Mouse (Mus musculus): ENCODE results near the gene Map3k5.

The Map3k5 gene

DNA sequence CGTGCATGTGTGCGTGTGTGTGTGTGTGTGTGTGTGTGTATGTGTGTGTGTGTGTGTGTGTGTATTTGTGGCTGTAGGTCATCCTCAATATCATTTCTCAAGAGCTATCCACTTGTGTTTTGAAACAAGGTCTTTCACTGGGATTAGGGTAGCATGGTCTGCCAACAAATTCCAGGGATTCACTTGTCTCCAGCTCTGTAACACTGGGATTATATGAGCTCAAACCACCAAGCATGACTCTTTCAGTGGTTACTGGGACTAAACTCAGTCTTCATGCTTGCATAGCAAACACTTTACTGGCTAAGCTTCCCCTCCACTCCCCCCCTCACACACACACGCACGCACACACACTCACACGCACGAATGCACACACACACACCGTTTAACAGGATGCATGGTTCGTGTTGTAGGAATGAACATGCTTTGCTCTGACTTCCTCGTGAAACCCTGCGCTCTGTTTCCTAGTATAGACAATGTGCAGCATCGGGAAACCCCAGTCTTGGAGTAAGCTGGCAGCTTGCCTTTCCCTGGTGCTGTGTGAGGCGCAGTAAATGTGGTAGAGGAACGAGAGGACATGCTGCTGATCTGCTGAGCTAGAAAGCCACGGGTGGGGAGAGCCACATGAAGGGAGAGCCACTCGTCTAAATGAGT lies 126.2 kb downstream of the Map3k5 start:
- DNase-seq: peak; percentile 42

DNA sequence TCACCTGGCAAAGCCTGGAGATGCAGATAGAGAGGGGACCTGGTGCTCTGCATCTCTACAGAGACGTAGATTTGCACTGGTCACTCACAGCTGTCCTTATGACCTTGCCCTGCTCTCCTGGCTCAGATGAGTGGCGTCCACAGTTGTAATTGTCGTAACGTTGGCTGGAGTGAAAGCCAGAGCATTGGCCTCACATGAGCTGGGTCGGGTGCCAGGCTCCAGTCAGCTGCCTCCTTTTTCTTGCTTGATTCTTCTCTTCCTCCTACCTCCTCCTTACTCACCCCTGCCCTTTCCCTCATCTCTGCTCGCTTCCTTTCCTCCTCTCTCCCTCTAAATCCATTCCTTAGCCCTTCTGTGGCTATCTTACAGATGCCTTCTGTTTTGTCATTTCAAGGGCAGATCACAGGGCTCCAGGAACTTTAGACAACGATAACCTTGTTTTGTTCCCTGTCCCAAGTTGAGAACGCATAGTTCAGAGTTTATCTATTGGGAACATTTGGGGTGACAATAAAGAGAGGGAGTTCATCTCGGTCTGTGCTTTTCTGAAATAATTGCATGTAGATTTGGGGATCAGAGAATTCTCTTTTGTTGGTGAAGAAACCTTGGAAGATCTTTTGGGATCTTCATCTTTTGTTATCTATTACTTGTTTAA lies 130.4 kb downstream of the Map3k5 start:
- DNase-seq: no peak

GRCm38 (mm10) chr10:20066069-20066665 lies 131.9 kb downstream of the Map3k5 start:
- no peak for DNase-seq

GRCm38 (mm10) chr10:20069771-20070460 lies 135.6 kb downstream of the Map3k5 start:
- no peak for DNase-seq

GRCm38 (mm10) chr10:20070576-20071109 lies 136.4 kb downstream of the Map3k5 start:
- DNase-seq: no peak

- no peak for DNase-seq
Measured at GRCm38 (mm10) chr10:20071716-20072115, 137.4 kb downstream of the Map3k5 start.

GRCm38 (mm10) chr10:20073236-20073893 lies 139.1 kb downstream of the Map3k5 start:
- peak; percentile 55 for DNase-seq

- DNase-seq: no peak
Measured at GRCm38 (mm10) chr10:20076541-20077469, 142.5 kb downstream of the Map3k5 start.

DNA sequence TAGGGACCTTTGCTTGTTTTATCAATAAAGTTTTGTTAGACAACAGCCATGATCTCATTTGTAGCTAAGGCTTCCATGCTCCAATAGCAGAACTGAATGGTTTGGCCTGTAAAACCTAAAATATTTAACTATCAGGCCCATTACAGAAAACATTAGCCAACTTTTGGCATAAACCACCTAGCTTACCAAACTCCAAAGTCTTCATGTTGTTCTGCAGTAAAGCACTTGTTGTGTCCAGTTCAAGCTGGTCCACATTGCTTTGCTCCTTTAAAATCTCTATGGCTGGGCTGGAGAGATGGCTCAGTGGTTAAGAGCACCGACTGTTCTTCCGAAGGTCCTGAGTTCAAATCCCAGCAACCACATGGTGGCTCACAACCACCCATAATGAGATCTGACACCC lies 144.1 kb downstream of the Map3k5 start:
- DNase-seq: no peak

GRCm38 (mm10) chr10:20087841-20088240 lies 153.6 kb downstream of the Map3k5 start:
- no peak for DNase-seq

- DNase-seq: no peak
Measured at GRCm38 (mm10) chr10:20089026-20089425, 154.8 kb downstream of the Map3k5 start.

DNA sequence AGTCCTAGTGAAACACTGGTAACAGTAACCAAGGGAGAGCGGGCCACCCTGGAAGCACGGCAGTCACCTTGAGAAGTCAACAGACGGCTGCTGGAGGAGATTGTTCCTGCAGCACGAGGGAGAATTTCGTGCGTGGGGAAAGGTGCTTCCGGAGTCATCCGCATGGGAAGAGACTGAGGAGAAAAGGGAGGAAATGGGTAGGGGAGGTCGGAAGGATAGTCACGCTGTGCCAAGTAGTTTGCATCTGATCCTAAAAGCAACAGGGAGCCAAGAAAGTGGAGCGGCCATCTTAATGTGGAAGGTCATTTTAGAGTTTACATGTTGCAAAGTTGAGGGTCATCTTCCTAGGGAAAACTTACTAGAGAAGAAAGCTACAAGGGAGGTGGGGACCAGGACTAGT lies 155.9 kb downstream of the Map3k5 start:
- no peak for DNase-seq

DNA sequence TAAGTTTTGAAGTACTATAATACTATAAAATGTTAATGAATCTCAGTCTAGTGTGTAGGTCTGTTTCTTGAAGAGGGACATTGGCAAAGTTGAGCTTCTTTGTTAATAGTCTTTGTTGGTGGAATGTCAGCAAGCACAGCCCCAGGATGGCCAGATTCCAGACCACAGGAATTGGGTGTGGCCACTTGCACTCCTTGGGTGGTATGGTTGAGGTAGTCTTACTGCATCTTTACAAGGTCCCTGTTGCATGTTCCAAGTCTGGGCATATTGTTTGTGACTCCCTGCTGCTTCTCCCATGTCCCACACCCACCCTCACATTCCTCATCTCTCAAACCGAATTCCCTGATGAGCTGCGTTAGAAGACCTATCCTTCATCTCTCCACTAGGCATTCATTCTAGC lies 157.1 kb downstream of the Map3k5 start:
- no peak for DNase-seq

- no peak for DNase-seq
Measured at GRCm38 (mm10) chr10:20092371-20092770, 158.1 kb downstream of the Map3k5 start.

GRCm38 (mm10) chr10:20101456-20101855 lies 167.2 kb downstream of the Map3k5 start:
- no peak for DNase-seq

- DNase-seq: peak; percentile 35
Measured at GRCm38 (mm10) chr10:20104271-20104931, 170.1 kb downstream of the Map3k5 start.

DNA sequence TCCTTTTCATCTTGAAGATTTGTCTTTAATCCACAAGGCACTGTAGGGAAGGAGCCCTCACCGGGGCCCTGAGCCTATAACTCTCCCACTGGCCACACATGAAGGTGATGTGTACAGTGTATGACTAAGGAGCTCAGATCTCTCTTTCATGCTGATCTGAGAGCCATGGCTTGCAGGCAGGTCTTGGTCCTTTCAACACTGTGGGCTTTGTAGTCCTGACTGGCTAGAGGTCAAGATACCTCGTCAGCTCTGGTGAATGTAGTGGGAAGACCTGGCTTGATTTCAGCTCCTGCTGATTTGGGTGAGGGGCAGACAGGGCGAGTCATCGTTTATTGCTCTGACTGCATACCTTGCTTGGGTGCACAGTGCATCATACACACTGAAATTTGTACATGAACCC lies 171.3 kb downstream of the Map3k5 start:
- DNase-seq: no peak

DNA sequence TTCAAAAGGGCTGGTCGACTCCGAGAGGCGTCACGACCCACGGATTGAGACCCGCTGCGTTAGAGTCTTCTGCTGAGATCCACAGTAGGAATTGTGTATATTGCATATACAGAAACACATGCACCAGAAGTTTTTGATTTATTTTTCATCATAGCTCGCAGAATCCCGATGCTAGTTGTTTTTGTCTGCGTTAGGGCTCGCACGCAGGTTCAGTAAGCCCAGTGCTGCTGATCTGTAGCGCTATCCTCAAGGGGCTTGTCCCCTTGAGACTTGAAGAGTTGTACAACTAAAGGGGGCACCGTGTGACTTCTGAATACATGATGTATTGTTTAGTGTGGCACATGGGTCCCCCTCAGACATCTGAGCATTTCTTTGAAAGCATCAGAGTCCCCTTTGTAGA lies 172.8 kb downstream of the Map3k5 start:
- no peak for DNase-seq

GRCm38 (mm10) chr10:20111508-20111907 lies 177.2 kb downstream of the Map3k5 start:
- no peak for DNase-seq

- no peak for DNase-seq
Measured at GRCm38 (mm10) chr10:20112026-20112973, 178.0 kb downstream of the Map3k5 start.

All from layer of hippocampus, adult 9-11 months (tissue).